Mouse (Mus musculus): ENCODE results near the gene Kcng3.
A peak's percentile ranks its signal among the peaks of the same experiment; 100 is the strongest.

Kcng3 gene

DNA sequence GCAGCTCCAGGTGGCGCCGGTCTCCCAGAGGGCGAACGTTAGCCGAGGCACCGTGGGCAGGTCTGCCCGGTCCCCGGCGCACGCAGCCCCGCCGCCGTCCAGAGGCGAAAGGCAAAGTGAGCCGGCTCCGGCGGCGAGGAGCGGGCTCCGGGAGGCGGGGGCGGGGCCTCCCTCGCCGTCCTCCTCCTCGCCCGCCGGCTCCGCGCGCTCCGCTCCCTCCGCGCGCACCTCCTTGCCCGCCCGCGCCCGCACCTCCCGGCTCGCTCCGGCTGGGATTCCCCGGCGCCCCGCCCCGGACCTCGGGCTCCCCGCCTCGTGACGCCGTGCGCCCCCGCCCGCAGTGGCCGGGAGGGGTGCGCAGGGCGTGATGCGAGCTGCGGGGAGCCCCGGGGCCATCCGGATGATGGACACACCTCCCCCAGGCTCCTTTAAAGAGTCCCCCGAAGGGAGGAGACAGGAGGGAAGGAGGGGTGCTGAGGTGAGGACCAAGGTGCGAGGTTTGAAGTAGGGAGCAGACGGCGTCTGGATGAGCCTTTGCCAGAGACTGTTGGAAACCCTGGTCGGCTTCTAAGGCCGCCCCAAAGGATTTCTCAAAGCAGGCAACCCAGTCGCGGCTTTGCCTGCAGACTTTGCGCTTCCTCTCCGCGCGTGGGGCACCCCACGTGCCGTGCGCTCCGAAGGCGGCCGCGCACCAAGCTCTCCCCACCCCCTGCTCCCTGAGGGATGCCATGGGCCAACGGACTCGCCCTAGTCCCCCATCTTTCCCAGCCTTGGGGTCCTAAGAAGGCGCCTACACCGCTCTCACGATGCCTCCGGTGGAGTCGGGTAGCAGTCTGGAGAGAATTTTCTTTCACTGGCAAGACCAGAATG is at the start of gene Kcng3:
Gene Kcng3, minus strand, starts transcription at position 113 of the 870 bp plus-strand sequence.
- no peak for DNase-seq (ENCODE audit: low read depth, low spot score)

DNA sequence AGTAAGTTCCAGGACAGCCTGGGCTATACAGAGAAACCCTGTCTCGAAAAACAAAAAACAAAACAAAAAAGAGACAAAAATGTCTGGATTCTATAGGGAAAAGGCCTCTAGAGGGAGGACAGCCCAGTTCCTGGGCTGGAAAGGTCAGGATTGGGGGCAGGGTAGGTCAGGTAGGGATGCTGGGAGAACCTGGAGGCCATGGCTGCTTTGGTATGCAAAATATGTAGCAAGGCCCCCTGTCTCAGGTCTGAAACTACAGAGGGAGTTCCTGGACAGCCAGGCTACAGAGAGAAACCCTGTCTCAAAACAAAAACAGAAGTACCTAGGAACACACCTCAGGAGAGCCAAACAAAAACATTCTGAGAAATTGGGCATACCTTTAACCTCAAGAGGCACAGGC is 45.7 kb upstream of the Kcng3 start:
- no peak for DNase-seq (ENCODE audit: low read depth, low spot score)

DNA sequence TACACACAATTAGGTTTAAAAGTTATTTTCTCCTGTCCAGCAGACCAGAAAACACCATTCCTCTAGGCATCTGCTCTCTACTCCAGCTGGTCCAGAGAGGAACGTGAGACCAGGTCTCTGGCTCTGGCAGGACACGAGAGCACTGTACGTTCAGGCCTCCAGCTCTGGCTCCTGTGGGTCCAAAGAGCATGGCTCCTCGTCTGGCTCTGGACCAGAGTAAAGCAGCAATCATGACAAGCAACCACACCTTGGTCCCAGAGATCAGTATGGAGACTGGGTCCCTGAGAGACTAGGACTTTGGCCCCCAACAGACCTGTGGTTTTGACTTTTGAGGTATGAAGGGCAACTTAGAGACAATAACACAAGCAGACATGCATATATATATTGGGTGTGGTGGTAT is 41.0 kb upstream of the Kcng3 start:
- DNase-seq (ENCODE audit: low read depth, low spot score): no peak

DNA sequence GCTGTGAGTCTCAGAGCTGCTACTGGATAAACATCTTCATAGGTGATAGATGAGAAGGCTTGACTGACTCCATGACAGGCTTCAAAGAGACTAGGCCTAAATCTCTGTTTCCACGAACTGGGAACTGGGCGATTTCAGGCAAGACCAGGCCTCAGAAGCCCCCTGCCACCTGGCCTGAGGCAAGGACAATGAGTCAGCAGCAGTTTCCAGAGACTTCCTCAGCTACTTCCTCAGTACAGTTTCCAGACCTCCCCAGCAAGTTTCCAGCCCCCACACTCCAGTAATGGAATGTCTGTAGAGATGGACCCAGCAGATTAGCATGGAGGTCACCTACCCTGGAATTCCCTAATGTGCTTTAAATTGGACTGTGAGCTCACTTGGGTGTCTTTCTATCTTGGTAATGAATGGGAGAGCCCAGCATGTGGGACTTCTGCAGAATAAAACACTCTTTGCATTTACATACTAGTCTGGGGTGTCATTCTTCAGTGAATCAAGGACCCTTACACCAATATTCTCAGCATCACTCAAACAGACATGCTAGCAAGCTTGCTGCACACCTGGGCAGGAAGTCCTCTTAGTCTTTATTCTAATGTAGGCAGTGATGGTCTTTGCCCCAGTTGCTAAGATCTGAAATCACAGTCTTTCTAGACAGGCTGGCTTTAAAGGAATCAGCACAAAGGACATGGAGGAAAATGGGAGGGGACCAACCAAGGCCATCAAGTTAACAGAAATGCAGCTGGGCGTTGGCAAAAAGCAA is 36.4 kb upstream of the Kcng3 start:
- DNase-seq (ENCODE audit: low read depth, low spot score): no peak

DNA sequence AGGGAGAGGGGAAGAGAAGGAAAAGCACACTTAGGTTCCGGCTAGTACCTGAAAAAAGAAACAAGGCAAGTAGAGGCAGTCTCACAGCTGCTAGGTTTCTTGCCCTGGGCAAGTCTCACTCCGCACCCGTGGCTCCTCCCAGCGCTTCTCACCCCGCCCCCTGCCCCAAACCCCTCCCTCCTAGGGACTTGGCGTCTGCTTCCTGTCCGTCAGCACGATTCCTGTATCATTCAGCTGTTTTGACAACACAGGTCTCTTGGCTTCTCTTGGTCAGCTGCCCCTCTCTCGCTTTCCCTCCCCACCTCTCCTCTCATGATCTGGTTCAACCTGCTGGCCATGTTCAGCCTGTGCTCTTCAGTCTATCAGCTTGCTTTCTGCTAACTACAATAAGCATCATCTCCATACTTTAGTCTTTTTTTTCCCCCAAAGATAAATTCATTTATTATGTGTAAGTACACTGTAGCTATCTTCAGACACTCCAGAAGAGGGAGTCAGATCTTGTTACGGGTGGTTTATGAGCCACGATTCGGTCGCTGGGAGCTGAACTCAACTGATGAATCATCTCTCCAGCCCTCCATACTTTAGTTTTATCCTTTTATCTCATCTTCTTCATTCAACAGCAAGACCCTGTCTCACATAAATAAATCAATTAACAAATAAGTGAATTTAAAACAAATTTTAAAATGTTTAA is 35.0 kb upstream of the Kcng3 start:
- DNase-seq (ENCODE audit: low read depth, low spot score): no peak

DNA sequence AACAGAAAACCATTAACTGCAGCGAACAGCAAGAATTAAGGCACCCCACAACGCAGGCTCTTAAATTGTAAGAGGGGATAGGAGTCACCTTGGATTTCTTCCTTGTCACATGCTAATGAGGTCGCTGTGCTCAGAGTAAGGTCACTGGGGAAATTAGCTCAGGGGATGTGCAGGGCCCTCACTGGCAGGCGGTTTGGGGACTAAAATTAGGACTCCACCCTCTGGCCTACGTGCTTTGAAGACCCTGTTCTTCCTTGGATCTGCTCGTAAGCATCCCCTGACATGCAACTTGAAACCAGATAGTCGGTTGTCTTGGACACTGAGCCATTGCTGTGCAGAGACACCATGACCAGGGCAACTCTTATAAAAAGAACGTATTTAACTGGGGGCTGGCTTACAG is 33.1 kb upstream of the Kcng3 start:
- no peak for DNase-seq (ENCODE audit: low read depth, low spot score)

DNA sequence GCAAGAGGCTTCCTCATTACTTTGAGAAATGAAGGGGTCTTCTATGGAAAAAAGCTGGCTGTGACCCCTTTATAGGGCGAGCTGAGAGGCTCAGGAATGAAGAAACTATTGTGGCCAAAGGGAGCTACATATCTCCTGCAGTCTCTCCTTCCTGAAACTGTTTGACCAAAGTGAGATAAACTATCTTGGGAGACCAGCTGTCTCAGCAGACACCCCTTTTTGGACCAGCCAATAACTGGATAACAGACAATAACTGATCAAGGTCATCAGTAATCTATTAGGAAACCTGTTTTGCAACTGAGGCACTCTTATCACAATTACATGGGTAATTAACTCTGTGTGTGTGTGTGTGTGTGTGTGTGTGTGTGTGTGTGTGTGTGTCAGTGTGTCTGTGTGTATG is 27.2 kb upstream of the Kcng3 start:
- no peak for DNase-seq (ENCODE audit: low read depth, low spot score)

DNA sequence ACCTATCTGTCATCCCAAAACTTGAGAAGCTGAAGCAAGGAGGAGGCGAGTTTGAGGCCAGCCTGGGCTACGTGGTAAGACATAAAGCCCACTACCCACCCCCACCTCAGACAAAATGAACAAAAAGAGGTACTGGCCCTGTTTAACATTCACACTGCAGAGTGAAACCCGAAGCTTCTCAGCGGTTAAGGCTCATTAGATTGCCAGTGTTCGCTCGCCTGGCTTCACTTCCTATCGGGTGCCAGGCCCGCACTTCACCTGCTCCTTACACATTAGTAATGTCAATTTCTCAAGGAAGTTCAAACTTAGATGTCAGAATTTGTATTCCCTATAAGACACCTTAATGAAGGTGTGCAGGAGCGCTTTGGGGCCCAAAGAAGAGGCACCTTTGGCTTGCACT is 25.7 kb upstream of the Kcng3 start:
- DNase-seq (ENCODE audit: low read depth, low spot score): no peak

DNA sequence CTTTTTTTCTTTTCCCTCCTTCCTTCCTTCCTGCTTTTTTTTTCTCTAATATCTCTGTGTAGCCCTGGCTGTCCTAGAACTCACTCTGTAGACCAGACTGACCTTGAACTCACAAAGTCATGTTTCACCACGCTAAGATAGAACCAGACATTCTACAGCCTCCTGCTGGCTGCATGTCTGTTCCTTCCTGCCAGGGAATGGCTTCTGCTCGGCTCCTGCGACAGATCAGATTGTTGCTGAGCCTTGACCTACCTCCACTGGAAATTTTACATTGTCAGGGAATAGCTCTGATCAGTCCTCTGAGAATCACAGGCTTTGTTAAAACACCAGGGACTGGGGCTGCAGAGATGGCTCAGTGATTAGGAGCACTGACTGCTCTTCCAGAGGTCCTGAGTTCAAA is 24.0 kb upstream of the Kcng3 start:
- no peak for DNase-seq (ENCODE audit: low read depth, low spot score)

DNA sequence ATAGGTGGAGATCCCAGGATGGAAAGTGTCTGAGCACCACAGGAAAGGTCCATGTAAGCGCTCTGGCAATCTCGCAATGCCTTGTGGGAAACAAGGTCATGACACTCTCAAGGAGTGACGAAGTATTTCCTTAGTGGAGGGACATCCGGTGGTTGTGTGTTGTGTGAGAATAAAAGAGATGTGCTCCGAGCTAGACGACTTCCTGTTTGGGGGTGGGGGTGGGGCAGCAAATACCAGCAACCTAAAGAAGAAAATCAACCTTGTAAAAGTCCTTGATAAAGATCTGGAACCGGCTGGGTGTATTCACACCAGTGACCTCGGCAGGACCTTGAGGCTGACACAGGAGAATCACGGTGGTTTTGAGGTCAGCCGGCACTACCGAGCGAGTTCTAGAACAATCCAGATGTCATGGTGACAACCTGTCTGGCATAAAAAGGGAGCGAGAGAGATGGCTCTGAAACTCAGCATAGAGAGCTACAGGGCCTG is 23.0 kb upstream of the Kcng3 start:
- DNase-seq (ENCODE audit: low read depth, low spot score): no peak

DNA sequence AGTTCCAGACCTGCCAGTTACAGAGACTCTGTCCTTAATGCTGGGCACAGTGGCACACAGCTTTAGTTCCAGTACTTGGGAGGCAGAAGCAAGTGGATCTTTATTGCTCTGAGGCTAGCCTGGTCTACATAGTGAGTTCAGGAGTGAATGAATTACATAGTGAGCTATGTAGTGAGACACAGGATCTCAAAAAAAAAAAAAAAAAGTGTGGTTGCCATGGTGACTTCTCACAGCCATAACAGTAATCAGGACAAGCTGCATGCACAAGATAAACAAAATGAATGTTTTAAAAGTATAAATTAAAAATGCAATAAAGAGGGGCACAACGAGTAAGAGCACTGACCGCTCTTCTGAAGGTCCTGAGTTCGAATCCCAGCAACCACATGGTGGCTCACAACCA is 21.9 kb upstream of the Kcng3 start:
- DNase-seq (ENCODE audit: low read depth, low spot score): no peak

DNA sequence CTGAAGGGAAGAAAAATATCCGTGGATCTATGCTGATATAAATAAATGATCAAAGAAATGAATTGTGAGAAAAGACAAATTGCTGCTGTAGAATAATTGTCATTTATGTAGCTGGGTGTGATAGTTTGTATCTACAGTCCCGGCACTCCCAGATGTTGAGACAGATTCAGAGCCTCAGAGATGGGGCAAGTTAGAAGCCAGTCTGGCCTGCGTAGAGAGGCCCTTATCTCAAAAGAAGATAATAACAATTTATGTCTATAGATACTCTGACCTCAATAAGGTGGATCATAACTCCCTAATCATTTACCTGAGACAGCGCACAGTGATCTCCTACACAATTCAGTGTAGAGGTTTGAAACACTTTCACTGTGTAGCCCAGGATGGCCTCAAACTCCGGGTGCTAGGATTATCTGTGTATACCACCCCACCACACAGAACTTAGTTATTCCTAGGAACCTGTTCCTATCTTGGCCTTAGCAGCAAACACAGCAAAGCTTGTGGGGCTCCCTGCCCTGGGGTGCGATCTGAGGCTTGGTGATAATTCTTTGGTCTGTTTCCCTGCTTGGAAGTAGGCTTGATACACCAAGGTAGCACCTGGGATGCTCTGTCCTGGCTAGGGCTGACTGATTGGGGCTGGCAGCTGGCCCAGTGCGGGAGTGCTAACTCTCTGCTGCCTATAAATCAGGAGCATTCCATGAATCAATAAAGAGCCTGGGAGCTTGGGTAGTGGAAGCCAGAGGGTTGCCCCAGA is 19.4 kb upstream of the Kcng3 start:
- no peak for DNase-seq (ENCODE audit: low read depth, low spot score)

DNA sequence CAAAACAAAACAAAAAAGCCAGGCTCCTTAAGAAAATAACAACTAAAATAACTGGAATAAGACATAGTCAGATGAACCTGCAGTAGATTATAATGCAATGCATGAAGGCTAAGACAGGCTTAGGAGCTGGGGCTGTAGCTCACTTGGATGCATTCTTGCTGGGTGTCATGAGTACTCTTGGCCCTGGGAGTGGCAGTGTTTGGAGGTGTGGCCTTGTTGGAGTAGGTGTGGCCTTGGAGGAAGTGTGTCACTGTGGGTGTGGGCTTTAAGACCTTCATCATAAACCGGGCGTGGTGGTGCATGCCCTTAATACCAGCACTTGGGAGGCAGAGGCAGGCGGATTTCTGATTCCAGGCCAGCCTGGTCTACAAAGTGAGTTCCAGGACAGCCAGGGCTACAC is 18.3 kb upstream of the Kcng3 start:
- no peak for DNase-seq (ENCODE audit: low read depth, low spot score)

DNA sequence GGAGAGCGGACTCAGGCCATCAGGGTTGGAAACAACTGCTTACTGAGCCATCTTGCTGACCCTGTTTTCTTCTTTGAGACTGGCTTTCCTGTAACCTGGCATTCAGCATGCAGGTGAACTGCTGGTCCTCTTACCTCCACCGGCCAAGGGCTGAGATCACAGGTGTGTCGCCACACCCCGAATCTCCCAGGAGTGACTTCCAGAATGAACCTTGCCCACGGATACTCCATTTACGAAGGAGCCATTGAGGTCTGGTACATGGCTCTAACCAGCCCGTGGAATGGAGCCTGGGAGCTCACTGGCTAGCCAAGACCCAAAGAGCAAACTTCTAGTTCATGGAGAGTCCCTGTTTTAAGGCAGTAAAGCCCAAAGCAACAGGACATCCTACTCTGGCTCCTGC is 15.7 kb upstream of the Kcng3 start:
- no peak for DNase-seq (ENCODE audit: low read depth, low spot score)

DNA sequence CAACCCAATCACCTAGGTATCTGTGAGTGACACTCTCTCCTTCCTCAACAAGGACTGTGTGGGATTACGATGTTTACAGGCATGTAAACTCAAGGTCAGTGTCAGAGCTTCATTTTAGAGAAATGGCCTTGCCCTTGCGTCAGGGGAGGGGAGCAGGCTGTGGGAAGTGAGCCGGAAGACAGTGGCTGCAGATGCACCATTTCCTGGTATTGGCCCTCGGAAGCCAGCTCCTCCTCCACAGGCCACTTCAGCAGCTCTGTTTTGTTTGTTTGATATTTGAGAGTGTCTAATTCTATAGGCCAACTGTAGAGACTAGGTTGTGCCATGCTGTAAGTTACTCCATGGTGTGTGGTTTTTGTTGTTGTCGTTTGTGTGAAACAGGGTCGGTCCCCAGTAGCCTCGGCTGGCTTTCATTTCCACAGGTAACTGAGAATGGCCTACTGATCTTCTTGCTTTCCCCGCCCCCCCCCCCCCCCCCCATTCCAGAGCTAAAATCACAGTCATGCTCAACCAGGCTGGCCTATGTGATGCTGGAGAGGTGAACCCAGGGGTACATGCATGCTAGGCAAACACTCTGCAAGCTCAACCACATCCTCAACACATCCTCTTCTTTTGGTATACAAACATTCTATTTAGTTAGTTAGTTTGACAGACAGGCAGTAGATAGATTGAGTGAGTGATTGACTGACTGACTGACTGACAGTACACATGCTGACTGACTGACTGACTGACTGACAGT is 14.9 kb upstream of the Kcng3 start:
- no peak for DNase-seq (ENCODE audit: low read depth, low spot score)

DNA sequence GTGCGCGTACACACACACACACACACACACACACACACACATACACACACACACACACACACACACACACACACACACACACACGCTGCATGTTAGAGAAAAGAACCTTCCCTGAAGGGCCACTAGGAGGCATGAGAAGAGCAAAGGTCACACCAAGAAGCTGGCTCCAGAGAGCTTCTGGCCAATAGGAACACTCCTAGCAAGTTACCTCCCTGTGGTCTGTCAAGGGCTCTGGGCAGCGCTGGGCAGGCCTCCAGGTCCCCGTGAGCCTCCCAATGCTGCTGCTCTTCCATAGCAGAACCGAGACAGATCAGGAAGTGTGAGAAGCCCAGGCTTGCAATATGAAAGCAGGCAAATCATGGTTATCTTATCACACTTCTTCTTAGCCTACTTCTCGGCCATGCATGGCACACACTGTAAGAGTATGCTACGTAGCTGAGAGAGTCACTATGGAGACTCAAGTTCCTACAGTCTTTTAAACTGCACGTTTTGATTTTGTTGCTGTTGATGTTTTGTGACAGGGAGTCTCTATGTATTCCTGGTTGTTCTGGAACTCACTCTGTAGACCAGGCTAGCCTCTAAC is 13.6 kb upstream of the Kcng3 start:
- DNase-seq (ENCODE audit: low read depth, low spot score): no peak

DNA sequence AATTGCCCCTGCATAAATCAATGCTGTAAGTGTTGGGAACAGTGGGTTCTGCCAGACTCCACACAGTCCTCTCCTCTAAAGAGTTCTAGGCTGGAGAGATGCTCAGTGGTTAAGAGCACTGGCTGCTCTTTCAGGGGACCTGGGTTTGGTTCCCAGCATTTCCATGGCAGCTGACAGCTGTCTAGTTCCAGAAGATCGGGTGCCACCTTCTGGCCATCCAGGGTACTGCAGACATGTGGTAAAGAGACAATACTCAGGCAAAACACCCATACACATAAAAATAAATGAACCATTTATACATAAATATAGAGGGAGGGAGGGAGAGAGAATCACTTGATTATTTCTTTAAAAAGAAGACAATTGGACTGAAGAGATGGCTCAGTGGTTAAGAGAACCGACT is 5.7 kb upstream of the Kcng3 start:
- no peak for DNase-seq (ENCODE audit: low read depth, low spot score)

DNA sequence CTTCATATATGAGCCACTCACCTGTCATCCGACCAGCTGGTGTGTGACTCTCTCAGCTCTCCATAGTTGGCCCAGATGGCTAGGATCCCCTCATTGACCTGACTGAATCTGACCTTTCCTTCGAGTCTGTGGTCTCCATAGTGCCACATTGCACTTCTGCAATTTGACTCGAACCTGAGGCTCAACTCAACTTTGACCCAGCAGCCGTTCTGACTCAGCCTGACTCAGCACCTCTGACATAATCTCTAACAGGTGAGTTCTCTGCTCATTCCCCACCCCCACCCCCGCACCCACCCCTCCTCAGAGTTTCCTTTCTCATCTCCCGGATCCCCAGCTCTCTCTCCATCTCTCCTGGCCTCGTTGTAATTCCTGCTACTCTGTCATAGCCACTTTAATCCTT is 4.7 kb upstream of the Kcng3 start:
- DNase-seq (ENCODE audit: low read depth, low spot score): no peak

DNA sequence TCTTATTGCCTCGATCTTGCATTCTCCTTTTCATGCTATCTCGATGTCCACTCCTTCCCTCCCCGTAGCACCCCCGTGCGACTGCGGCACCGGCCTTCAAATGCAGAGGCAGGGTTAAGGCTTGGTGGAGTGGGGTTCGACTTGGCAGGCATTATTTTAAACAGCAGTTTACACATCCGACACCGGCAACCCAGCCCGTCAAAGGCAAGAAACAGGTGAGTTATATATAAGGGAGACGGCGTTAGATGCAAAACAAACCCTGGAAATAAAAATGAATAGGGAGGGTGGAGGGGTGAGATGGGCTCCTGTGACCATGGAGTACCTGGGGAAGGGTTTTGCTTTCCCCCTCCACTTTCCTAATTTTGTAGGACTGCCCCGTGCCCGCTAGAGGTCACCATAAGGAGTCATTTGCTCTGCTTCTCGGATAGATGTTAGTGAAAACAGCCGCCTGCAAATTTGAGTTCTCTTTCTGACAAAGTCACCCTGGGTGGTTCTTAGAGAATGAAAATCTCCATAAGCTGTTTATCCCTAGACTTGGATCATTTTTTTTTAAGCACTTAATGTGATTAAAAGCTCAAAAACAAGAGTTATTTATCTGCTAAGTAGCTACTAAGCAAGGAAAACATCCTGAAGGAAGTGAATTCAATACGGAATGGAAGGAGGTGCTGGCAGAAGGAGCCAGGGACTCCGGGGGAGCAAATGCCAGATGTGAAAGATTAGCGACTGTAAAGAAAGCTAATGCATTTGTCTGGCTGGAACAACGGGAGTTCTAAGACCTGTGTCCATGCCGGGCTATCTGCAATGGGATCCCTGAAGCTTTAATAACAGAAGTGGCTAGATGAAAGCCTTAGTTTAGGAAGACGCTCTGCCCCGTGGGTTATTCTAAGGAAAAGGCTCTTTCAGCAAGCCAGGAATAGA is 1.2 kb upstream of the Kcng3 start:
- DNase-seq (ENCODE audit: low read depth, low spot score): peak; percentile 50
